Mouse (Mus musculus): ENCODE results near the gene Camk2d. TPM values are rescaled to one million over a fixed set of nuclear protein-coding genes. Genes with fewer than 3 reads are reported as not detected.
A peak's percentile ranks its signal among the peaks of the same experiment; 100 is the strongest.

The Camk2d gene
- total and polyA plus RNA-seq, 3 experiments = 0.07 to 0.35 TPM; not detected in 1

GRCm38 (mm10) chr3:126797810-126798209, 201.7 kb downstream of the Camk2d start:
- Histone ChIP-seq H3K4me3 (ENCODE audit: control insufficient read depth in 1 of 2, insufficient read depth in 1 of 2, low read depth in 2 of 2, low read length in 2 of 2) (no peak overlapping the region), H3K27me3 (ENCODE audit: control insufficient read depth in 1 of 2, insufficient read depth in 2 of 2, low read length in 2 of 2) (no peaks in the 10 kb centered on the region), H3K9ac (ENCODE audit: control insufficient read depth, low read depth, low read length, poor library complexity, severe bottlenecking) (no peak overlapping the region), H3K9me3 (replicated peaks; ENCODE audit: insufficient read depth, low read length) (no peaks in the 10 kb centered on the region), H3K36me3 (ENCODE audit: control insufficient read depth in 1 of 2, insufficient read depth in 2 of 2, low read length in 2 of 2) (peaks cover 0 to 19% of the 10 kb centered on the region in 2 experiments; a peak in 2 of 4 replicates), H3K79me2 (ENCODE audit: control insufficient read depth, insufficient read depth, low read length, poor library complexity) (no peaks in the 10 kb centered on the region), H3K27ac (ENCODE audit: control insufficient read depth, low read depth, low read length) (no peak overlapping the region), H3K4me1 (ENCODE audit: control insufficient read depth in 1 of 2, insufficient read depth in 2 of 2, low read length in 2 of 2) (peaks cover 13 to 17% of the 10 kb centered on the region in 2 experiments)
- TF ChIP-seq MYC (IDR thresholded peaks at IDR 0.05; ENCODE audit: low read depth, low read length) = no peak
- TF ChIP-seq NRF1 (IDR thresholded peaks at IDR 0.05; ENCODE audit: insufficient read depth, low read depth, low read length, poor library complexity, severe bottlenecking) = no peak
- no peak for TF ChIP-seq UBTF (IDR thresholded peaks at IDR 0.05; ENCODE audit: borderline replicate concordance, insufficient read depth, low read depth, low read length)
- TF ChIP-seq POLR2AphosphoS5 (IDR thresholded peaks at IDR 0.05; ENCODE audit: borderline replicate concordance, low read depth, low read length) = no peak
- TF ChIP-seq KAT2A (conservative IDR thresholded peaks at IDR 0.05; ENCODE audit: low read depth, low read length) = no peak
- no peak for TF ChIP-seq POLR2A (IDR thresholded peaks at IDR 0.05; ENCODE audit: control insufficient read depth in 1 of 2, insufficient read depth in 1 of 2, low read depth in 1 of 2, low read length in 2 of 2, poor library complexity in 1 of 2)
- TF ChIP-seq MYB (IDR thresholded peaks at IDR 0.05; ENCODE audit: low read depth, low read length) = no peak
- TF ChIP-seq USF1 (IDR thresholded peaks at IDR 0.05; ENCODE audit: low read depth, low read length) = no peak
- no peak for TF ChIP-seq ETS1 (IDR thresholded peaks at IDR 0.05; ENCODE audit: low read depth, low read length)
- no peak for TF ChIP-seq RAD21 (IDR thresholded peaks at IDR 0.05; ENCODE audit: low read depth, low read length)
- no peak for TF ChIP-seq MXI1 (IDR thresholded peaks at IDR 0.05; ENCODE audit: low read depth, low read length)
- TF ChIP-seq MAX (IDR thresholded peaks at IDR 0.05; ENCODE audit: low read length) = no peak
- no peak for TF ChIP-seq JUND (IDR thresholded peaks at IDR 0.05; ENCODE audit: low read depth, low read length)
- TF ChIP-seq EP300 (IDR thresholded peaks at IDR 0.05; ENCODE audit: low read depth in 1 of 2, low read length in 2 of 2) = no peak
- DNase-seq (ENCODE audit: low read depth, low spot score) = peak; percentile 13

GRCm38 (mm10) chr3:126802988-126803387, 206.9 kb downstream of the Camk2d start:
- peaks cover 0 to 2% of the 10 kb centered on the region in 2 experiments; a peak in 2 of 4 replicates for H3K4me1 ChIP-seq (ENCODE audit: control insufficient read depth in 1 of 2, insufficient read depth in 2 of 2, low read length in 2 of 2)
- H3K36me3 ChIP-seq (ENCODE audit: control insufficient read depth in 1 of 2, insufficient read depth in 2 of 2, low read length in 2 of 2) = peaks cover 0 to 11% of the 10 kb centered on the region in 2 experiments; a peak in 2 of 4 replicates

More at GRCm38 (mm10) chr3:126802988-126803387, 206.9 kb downstream of the Camk2d start:
- Histone ChIP-seq H3K9ac (ENCODE audit: control insufficient read depth, low read depth, low read length, poor library complexity, severe bottlenecking) (no peak overlapping the region), H3K27me3 (ENCODE audit: control insufficient read depth in 1 of 2, insufficient read depth in 2 of 2, low read length in 2 of 2) (no peaks in the 10 kb centered on the region), H3K4me3 (ENCODE audit: control insufficient read depth in 1 of 2, insufficient read depth in 1 of 2, low read depth in 2 of 2, low read length in 2 of 2) (peak overlapping the region in 1 of 2 experiments; percentile 40; a peak in 3 of 4 replicates), H3K79me2 (ENCODE audit: control insufficient read depth, insufficient read depth, low read length, poor library complexity) (no peaks in the 10 kb centered on the region), H3K27ac (ENCODE audit: control insufficient read depth, low read depth, low read length) (no peak overlapping the region), H3K9me3 (replicated peaks; ENCODE audit: insufficient read depth, low read length) (no peaks in the 10 kb centered on the region)
- TF ChIP-seq MYB (IDR thresholded peaks at IDR 0.05; ENCODE audit: low read depth, low read length) = no peak
- no peak for TF ChIP-seq ETS1 (IDR thresholded peaks at IDR 0.05; ENCODE audit: low read depth, low read length)
- TF ChIP-seq EP300 (IDR thresholded peaks at IDR 0.05; ENCODE audit: low read depth in 1 of 2, low read length in 2 of 2) = peak; percentile 38 to 51; a peak in 2 of 4 replicates
- no peak for TF ChIP-seq BHLHE40 (IDR thresholded peaks at IDR 0.05; ENCODE audit: borderline replicate concordance, low read depth, low read length)
- 0 out of 2 replicates have a peak, but pooled peaks have one; percentile 30 for TF ChIP-seq TCF12 (IDR thresholded peaks at IDR 0.05; ENCODE audit: low read depth, low read length)
- 0 out of 2 replicates have a peak, but pooled peaks have one; percentile 32 for TF ChIP-seq GATA1 (IDR thresholded peaks at IDR 0.05; ENCODE audit: low read depth, low read length)
- no peak for TF ChIP-seq KAT2A (conservative IDR thresholded peaks at IDR 0.05; ENCODE audit: low read depth, low read length)
- TF ChIP-seq RCOR1 (IDR thresholded peaks at IDR 0.05; ENCODE audit: low read depth, low read length) = 0 out of 2 replicates have a peak, but pooled peaks have one; percentile 8
- peak; percentile 89 for TF ChIP-seq ZNF384 (IDR thresholded peaks at IDR 0.05; ENCODE audit: low read depth, low read length)
- peak; percentile 19 for DNase-seq (ENCODE audit: low read depth, low spot score)

Data from MEL (cell line).